Mouse (Mus musculus) cerebellum, adult 9-11 months (tissue): Measurements from ENCODE around the gene Hrasls.

Source experiments
- DNase-seq: peaks from one replicate; pipeline ENCODE4 v3.0.0; 2022

Gene Hrasls

DNA sequence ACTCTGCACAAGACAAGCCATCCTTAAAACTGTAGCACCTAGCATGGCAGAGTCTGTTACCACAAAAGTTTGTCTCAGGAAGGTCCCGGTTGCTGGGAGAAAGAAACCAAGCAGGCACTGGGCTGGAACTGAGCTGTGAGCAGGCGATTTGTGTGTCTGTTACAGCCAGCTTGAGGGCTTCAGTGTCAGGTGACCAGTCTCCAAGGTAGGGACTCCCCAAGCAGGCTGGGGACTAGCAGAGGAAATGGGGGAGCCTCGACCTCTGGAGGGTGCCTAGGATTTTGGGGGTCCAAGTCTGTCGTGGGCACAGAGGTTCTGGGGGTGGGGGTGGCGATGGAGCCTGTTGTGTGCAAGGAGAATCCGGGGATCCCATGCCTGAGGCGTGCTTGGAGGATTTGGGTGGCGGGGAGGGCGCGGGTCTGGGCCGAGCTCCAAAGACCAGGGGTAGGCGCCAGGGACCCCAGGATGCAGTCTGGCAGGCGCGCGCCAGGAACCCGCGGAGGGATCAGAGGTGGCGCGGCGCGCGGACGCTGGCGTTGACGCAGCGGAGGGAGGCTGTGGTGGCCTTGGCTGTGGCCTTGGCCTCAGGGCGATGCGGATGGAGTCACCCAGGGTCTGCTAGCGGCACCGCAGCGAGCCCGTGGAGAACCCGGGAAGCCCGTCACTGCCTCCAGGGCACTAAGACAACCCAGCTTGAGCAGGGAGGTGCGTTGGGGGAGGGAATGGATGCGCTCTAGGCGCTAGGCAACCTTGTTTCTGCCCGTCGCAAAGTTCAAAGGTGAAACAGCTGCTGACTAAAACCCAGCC lies at the start of gene Hrasls:
Hrasls (plus strand) TSS at position 91 of the 807 bp plus-strand sequence.
- peak; percentile 72 for DNase-seq

DNA sequence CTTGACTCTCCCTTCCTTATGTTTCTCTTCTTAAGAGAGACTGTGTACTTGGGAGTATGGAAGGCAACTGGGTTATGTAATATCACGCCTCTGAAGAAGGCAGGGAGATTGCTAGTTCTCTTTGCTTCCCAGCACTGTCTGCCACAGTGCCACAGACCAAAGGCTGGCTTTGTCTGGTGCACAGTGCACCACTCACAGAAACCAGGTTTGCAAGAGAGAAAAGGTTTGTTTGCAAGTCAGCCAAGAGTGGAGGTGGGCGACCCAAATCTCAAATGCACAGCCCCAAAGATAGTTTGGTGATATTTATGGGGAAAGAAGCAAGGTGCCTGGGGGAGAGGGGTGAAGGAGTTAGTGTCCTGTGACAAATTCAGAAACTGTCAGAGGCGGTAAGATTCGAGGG lies 47.2 kb upstream of the Hrasls start:
- DNase-seq, result no peak

DNA sequence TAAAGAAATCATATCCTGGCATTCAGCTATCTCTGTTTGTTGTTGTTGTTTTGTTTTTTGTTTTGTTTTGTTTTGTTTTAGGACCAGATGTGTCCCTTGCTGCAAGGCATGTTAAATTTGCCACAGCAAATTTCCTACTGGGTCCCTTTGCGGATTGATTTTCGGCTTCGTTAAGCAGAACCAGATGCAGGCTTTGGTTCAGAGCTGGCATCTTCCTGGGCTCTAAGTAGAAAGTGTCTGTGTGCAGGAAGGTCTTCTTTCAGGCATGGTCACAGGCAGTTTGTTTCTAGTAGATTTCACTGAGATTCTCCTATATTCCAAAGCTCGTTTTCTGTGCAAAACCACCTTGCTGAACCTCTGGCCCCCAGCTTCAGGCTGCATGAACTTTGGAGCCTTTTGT lies 42.4 kb upstream of the Hrasls start:
- DNase-seq, result no peak

DNA sequence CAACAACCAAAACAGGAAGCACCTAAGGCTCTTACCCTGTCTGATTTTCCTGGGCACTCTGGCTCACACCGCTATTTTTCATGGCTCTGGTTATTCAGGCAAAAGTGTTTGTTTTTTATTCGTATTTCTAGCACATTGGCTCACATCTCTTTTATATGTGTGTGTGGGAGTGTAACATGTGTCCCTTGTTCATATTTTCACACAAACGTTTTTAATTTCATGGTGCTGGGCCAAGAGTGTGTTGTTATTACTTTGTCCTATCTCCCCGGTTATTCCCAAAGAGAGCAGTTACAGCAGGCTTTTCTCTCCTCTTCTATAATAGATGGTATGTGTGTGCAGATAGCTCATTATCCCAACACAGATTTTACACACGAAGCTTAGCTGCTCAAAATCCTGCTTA lies 37.8 kb upstream of the Hrasls start:
- DNase-seq, result no peak

DNA sequence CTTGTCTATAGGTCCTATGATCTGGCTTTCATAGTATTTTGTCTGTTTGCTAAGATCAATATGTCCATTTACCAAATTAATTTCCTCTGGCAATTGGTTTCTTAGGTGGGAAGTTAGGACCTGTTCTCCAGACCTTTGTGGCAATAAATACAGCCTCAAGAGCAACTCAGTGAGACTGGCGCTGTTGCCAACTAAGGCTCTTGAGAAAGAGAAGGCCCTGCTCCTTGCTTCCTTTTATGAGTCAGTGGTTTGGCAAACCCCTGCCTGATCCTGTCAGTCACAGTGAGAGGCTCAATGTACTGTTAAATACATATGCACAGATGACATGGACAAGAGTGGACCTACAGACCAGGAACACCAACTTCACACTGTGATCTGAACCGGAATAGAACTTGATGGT lies 36.3 kb upstream of the Hrasls start:
- no peak for DNase-seq

DNA sequence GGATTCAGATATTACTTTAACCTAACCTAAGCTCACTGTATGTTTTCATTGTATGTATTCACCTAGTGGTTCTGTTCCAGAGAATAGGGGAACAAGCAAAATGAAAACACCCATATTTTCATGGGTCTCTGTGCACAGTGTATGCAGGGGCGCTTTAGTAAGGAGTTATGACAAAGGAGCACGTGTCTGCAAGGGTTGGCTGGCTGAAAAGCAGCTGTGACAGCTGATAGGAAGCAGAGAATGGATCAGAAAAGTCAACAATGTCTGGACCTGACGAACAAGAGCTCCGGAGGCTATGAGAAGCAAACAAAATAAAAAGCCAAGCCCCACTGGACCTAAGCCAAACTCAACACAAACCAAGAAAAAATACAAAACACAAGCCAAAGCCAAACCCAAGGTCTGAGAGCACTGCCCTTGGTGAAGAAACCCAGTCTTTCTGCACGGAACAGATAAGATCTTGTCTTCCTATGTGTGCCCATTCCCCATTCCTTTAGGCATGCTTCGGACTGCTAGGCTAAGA lies 34.6 kb upstream of the Hrasls start:
- DNase-seq, result no peak

DNA sequence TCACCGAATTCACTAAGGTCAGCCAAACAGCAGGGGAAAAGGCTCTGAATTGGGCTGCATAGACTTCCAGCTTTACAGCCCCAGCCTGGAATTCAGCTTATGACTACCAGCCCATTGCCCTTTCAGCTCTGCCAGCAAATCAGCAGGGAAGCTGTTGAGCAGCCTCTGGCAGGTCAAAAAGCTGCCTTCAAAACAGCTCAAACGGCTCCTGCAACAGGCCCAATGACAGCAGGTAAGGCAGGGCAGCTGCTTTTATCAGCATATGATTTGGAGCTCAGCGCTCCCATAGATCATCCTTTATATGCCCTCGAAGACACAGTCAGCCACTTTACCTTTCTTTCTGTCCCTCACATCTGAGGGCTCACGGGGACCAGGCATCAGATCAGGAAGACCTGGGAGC lies 16.6 kb upstream of the Hrasls start:
- DNase-seq, result peak; percentile 73

DNA sequence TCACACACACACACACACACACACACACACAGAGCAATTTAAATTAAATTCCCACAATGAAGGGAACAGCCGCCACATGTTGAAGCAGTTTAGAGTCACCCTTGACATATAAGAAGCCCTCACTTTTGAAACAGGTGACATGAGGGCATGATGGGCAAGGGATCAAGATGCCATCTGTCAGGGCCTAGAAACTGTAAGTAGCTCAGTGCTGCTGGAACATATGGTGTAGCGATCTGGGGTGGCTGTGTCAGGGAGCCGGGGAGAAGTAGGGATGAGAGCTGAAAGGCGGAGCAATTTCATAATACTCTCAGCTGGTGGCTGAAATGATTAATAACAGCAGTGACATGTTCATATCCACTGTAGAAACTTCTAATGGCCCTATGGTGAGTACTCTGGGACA lies 15.5 kb upstream of the Hrasls start:
- DNase-seq, result peak; percentile 88

DNA sequence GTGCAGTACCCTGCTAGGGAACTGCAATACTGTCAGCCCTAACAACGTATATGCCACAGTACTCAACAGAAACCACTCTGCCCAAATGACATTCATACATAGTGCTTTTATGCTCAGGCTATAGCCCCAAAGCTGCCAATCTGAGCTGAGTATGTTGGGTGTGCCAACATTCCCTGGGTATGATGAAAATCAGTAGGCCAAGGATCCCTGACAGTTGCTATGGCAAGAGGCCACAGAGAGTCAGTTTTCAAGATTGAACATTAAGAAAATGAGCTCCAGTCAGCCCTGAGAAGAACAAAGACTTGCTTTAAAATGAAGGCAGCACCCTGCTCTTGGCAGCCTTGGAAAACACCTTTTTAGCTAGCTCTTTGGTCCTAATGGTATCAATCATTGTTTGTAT lies 14.3 kb upstream of the Hrasls start:
- DNase-seq, result no peak

DNA sequence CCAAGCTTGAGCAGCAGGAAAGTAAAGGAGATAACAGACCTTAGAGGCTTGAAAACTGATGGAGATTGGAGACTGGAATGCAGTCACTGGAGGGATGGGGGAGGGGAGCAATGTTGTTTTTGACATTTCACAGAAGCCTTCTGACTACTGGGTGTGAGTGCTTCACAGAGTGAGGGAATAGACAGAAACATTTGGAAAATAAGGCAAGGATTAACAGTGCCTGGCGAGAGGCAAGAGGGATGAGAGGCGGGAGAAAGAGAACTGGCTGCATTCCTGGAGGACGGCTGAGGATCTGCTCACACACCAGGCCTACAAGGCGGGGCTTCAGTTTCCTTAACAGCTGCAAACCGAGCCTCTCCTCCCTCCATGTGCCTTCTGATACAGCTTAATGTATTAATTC lies 11.0 kb upstream of the Hrasls start:
- DNase-seq, result no peak

DNA sequence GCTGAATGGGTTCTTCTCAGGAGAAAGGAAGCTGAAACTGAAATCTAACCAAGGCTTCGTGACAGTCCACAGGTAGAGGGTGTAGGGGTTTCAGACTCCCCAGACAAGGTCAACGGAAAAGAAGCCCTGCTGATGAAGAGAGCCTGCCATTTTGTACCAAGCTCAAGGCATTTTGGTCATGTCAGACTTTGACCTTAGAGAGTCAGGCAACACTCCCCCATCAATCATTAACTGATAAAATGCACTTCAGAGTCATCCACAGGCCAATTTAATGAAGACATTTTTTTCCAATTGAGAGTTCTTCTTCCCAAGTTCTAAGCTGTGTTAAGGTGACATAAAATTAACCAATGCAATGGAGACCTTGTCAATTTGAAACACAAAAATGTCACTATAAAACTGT lies 8.3 kb upstream of the Hrasls start:
- DNase-seq, result no peak

DNA sequence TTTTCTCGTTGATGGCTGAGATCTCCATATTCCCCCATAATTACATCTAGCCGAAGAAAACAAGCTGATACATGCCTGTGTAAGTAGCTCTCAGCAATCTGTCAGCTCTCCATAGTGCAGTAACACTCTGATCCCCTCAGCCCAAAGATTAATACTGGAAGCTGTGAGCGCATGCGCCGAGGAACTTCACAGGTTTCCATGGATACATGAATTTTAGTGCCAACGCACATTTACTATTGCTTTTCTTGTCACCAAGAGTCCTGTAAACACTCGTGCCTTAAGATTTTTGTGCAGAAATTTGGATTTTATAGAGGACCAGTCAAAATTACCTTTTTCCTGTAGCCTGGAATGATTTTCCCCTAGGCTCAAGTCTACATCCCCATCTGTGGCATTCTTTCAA lies 4.6 kb upstream of the Hrasls start:
- no peak for DNase-seq

DNA sequence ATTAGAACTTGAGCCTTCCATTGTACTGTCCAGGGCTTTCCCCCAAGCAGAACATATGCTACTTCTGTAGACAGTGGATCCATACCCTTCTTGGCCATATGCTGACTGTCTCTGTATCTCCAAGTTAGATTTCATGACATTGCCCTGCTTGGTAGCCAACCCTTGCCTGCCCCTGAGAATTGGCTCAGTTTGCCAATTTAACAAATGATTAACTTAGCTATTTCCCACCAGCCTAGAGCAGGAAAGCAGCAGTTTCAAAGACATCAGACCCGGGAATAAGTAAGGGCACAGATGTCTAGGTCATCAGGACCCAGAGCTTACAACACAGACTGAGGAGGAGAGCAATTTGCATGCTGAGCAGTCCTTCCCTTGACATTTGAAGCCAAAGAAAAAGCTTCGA lies 3.9 kb upstream of the Hrasls start:
- no peak for DNase-seq

DNA sequence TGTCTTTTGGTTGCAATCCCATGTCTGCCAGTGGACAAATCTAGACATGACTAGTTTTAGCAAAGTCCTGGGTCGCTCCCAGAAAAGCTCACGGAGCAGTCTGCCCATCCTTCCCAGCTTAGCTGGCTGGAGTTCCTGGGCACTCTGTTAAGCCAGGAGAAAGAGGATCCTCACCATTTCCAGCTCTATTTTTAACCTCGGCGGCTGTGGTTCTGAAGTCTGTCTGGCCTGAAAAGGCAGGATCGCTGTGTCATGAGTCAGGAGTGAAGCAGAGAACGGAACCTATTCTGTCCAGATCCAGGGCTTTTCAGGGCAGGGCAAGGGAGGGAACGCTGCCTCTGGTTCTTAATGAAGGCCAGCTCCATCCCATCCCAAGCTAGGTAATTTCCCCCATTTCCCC lies 654 bp upstream of the Hrasls start:
- peak; percentile 52 for DNase-seq

DNA sequence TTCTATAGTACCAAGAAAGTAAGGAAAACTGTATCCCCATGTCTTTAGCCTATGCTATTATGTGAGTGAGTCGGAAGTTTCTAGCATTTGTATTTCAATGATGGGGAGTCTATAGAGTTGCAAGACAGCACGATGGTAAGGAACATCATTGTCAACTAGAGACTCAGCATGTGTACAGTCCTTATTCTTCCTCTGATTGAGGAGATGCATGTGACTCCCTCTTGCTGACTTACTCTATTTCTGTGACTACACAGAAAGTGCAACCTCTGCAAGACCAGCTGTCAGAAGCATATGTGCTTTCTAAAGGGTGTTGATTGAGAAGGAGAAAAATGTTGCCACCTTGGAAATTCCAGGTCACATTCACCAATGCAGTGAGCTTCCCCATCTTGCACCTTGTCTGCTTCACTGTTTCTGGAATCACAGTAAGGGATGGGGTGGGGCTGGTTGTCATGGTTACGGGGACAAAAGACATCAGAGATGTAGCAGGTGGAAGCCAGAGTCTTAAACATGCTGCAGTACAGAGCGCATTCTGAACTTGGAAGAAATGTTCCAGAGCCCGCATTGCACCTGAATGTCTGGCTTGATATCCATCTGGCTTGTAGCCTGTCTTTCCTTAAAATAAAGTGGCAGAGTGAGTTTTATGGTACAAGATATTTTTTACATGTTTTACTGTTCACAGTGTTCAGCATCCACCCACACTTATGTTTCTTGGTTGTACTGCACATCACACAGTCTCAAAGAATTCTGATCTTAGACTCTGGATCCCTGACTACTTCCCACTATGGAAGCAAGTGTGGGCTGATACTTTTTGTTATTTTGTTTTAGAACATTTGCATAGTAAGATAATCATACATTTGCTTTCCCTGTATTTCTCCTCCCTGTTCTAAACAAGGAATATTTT lies 7.2 kb downstream of the Hrasls start:
- DNase-seq, result no peak

DNA sequence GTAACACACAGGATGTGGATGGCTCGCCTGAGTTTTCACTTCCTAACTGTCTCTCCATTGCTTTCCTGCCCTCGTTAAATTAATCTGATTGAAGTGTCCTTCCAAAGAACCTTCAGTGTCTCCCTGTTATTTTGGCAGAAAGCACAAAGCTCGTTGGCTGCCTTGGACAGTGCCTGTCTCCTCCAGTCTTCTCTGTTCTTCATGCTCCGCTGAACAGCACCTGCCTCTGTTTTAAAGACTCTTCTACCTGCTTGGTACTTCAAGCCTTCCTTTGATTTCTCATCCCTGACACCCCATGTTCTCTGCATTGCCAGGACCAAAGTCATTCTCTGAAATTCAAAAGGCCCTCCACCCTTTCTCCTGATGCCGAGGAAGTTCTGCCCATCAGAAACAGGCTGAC lies 26.5 kb downstream of the Hrasls start:
- peak; percentile 10 for DNase-seq

DNA sequence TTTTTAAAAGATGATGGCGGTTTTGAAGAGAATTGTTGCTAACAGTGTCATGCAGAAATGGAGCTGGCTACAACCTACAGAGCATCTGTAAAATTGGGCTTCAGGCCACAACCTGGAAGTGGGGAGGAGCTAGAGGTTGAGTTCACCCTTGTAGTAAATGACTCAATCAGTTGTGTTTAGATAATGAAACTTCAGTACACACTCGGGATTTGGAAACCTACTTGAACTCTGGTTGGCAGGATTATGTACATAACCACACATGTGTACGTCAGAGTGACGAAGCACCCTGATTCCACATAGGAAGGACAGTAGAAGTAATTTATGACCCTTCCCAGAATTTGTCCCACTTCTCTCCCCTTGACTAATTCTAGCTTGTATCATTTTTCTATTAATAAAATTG lies 44.8 kb downstream of the Hrasls start:
- DNase-seq, result no peak
